ENCODE assay signal across 13 mouse cellular contexts in genomic region chr15:4357706-4358105, GRCm38 (mm10).
"Had no signal": no experiment of that assay in that cellular context is flagged by ENCODE, and none has a peak within 500 bp of the region (broad histone marks: within the 10 kb centered on the region; RNA-seq: fewer than 3 reads in every experiment).

No protein-coding gene starts in this region.

- DNase-seq: gastrocnemius, postnatal 14 days; gastrocnemius, postnatal 36 days; heart, adult 18-20 months; heart, postnatal 14 days; heart, postnatal 36 days; kidney, adult 11 months; kidney, adult 2 months; kidney, adult 9 months; kidney, postnatal 14 days; kidney, postnatal 36 days; layer of hippocampus, adult 9-11 months; layer of hippocampus, postnatal 36 days; left cerebral cortex, postnatal 4 days had no signal
